Mouse (Mus musculus): ENCODE data around the gene Prlh.

Prlh gene

DNA sequence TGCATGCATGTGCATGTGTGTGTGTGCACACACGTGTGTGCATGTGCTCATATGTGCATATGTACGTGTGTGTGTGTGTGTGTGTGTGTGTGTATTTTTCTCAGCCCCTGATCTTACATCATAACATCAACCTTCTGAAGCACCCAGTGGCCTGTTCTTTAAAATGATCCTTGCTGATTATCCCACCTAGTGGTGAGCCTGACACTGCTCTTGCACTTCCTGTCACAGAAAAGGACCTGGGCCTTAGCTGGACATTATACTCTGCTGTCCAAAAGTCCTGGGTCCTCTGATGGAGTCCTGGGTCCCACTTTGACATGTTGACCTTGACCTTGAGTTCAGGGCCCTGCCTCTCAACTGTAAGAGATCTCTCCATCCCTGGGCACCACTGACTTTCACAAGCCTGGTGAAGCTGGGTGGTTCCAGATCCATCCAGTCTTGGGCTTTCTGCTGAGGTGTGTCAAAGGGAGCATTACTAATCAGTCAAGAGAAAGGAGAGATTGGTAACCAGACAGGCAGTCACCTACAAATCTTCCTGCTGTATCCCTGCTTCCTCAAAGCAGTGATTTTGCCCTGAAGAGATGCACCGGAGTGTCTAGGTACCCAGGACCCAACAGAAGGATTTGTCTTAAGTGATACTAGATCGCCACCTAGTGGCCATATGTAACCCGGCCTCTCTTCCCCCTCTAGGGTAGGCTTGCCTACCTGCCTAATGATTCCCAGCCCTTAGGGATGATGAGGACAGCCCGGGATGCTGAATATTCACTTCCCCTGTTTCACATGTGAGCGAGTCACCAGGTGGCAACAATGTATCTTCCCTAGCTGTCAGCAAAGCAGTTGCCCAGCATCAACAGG lies 3.6 kb downstream of the Prlh start:
- peak; percentile 46 for DNase-seq

DNA sequence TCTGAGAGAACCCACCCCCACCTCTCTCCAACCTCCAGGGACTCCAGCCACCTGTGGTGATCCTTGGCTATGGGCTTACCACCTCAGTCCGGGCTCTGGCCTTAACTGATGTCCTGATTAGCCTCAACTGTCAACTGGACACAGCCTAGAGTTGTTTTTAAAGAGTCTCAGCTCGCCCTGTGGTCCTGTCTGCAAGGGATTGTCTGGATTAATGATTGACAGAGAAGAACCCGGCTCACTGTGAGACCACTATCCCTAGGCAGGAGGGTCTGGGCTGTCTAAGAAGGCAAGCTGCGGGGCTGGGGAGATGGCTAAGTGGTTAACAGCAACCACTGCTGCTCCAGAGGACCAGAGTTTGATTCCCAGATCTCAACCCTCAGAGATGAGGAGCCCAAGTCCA lies 9.6 kb downstream of the Prlh start:
- no peak for DNase-seq

GRCm38 (mm10) chr1:90962994-90963393 lies 10.1 kb downstream of the Prlh start:
- peak; percentile 73 for DNase-seq

GRCm38 (mm10) chr1:90967583-90967982 lies 14.7 kb downstream of the Prlh start:
- peak; percentile 85 for DNase-seq

DNA sequence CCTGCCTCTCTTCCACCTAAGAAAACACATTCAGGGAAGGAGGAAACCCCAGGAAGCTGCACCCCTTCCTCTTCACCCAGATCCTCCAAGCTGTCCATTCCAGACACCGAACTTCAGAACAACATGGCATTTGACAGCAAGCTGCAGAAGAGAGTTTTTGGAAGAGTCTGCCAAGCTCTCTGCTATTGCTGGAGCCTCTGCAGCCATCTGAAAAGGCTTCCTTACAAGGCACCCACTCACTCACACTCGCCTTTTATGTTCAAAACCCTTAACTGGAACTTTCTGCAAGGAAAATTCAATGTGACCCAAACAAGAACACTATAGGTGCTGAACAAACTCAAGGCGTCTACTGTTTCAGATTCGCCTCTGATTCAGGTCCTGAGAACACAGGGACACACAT lies 15.7 kb downstream of the Prlh start:
- no peak for DNase-seq

DNA sequence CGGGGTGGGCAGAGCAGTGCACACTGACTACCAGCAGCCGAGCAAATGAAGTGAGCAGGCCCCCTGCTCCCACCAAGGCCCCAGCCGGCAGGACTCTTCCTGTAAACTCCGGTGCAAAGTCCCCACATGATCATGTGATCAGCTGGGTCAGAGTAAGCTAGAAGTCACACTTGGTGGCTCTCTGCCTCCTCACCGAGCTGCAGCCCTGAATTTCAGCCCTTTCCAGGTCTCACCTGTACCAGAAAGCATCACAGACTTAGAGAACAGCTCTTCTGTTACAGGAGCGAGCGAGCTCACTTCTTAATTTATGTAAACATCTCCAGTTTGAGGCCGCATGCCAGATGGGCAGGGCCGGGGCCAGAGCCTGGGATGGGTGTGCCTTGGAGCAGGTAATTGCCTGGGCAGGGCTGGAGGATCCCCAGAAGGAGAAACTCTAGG lies 16.5 kb downstream of the Prlh start, which contains the start of gene Rab17:
Rab17 (minus strand) TSS at position 315 of the 438 bp plus-strand sequence.
- DNase-seq = peak; percentile 73

DNA sequence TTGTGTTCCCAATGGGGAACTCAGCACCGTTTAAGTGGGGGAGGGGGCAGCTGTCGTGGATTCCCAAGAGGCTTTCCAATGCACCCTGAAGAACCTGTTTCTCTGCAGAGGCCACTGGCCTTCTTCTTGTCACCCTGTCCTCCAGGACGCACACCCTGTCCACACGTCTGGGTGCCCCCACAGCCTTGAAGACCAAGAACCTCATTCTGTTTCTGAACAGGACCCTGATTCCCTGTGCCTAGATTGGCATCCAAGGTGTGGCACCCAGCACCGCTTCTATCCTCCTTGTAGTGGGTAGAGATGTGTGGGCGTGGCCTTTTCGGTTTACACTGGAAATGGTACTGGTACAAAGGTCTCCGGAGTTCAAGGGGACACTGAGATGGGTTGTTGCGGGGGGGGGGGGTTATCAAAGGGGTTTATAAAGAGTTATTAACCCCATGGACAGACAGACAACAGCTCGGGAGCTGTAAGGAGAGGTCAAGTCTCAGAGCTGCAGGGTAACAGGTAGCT lies 17.0 kb downstream of the Prlh start:
- DNase-seq = peak; percentile 42

DNA sequence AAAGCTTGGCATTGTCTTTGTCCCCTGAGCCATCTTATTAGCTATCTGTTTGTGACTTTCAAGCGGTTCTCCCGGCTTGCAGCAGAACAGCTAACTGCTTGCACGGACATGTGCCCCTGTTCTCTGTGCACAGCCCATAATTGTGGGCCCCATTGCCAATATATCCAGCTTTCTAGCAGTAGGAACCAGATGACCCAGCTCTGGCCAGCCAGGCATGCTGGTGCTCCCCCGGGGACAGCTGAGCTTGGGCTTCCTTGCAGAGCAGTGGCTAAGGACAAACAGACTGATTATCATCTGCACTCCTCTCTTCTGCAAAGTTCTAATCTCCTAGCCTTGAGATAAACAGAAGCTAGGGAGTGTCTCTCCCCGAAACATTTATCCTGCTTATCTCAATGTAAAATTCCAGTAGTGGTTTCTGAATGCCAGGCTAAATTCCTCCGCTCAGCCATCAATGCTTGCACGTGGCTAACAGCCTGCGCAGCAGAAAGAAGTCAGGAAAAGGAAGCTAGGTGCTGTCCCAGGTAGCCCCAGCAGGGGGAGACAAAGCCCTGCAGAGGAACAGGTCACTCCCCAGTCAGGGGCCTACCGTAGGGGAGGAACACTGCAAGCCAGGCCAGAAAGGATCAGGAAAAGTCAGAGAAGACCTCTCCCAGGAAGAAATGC lies 20.1 kb downstream of the Prlh start:
- DNase-seq = peak; percentile 87

- DNase-seq = no peak
Observed at GRCm38 (mm10) chr1:90973574-90973911, 20.6 kb downstream of the Prlh start.

- DNase-seq = no peak
Observed at GRCm38 (mm10) chr1:90974906-90975649, 22.2 kb downstream of the Prlh start.

- DNase-seq = no peak
Observed at GRCm38 (mm10) chr1:90975960-90976359, 23.1 kb downstream of the Prlh start.

GRCm38 (mm10) chr1:90980638-90981330 lies 27.9 kb downstream of the Prlh start:
- DNase-seq = no peak

DNA sequence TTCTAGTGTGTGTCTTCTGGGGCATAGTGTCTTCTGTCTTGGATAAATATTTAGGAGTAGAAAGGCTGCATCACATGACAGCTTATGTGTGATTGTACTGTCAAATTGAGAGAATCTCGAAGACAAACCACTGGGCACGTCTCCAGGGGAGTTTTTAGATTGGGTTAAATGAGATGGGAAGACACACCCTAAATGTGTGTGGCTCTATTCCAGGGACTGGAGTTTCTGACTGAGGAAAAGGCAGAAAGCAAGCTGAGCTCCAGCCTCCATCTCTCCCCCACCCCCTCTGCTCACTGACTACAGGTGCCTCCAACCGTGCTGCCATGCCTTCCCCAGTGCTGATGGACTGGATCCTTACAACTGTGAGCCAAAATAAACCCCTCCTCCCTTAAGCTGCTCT lies 28.4 kb downstream of the Prlh start:
- DNase-seq = no peak

GRCm38 (mm10) chr1:90995916-90996315 lies 43.0 kb downstream of the Prlh start:
- no peak for DNase-seq

DNA sequence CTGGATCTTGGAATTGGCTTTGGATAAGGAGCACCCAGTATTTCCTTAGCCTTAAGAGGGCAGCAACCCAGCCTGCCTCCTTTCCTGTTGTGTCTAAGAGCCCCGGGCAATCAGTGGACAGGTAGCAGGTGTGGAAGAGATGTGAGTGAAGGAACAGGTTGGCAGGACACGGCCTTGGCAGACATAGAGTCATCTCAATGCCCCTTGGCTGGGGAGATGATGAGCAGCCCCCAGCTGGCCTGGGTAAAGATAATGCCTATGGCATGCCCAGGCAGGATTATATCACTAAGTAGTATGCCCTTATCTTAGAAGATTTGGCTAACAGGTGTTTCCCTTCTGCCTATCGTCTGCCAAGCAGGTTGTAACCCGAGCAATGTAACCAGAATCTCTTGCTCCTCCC lies 44.2 kb downstream of the Prlh start:
- DNase-seq = no peak

DNA sequence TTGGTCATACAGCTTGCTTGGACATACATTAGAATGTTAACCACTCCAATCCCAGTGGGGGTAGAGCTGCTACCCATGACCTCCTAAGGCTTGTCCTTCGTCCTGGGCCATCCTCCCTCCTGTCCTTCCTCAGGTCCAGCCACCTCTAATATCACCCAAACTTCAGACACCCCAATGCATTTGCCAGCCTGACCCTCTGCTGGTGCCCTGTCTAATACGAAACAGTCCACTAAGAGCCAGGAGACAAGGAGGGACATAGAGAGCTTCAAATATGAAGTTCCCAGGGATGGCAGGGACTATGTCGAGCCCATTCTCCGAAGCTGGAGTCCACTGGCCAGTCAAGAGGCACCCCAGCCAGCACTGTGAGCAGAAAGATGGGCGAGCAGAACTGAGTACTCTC lies 44.7 kb downstream of the Prlh start:
- DNase-seq = no peak

GRCm38 (mm10) chr1:90998268-90998890 lies 45.5 kb downstream of the Prlh start, which contains the start of gene Lrrfip1:
Gene Lrrfip1, plus strand, starts transcription at chr1:90998737.
- DNase-seq = no peak

- DNase-seq = no peak
Observed at GRCm38 (mm10) chr1:90998891-90999611, 46.1 kb downstream of the Prlh start.

GRCm38 (mm10) chr1:90999911-91000601 lies 47.1 kb downstream of the Prlh start:
- no peak for DNase-seq

DNA sequence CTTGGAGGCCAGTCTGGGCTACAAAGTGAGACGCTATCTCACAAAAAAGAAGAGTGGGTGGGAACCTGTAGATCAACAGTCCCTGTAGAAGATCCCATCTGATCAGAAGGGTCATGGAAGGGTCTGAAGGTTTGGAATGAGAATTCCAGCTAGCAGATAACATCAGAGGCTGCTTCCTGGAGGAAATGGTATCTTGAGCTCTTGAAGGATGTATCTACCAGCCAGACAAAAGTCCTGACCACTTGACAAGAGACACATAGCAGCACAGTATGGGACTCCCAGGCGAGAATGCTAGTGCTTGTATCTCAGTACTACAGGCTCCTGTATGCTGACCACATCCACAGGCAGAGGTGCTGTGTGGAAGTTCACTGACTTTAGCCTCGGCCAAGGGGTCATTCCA lies 48.2 kb downstream of the Prlh start:
- no peak for DNase-seq

Data from kidney, adult 11 months (tissue).